Mouse (Mus musculus) adrenal gland, postnatal 4 days (tissue): ENCODE measurements at regions not wholly inside any gene's neighbourhood (a gene's known extent, or its start where the extent isn't known, plus 50 kb on each side); places are given as distances from the start of the nearest gene placed in this dataset.

Experiments used
- DNase-seq, 2 experiments: peaks; one replicate each; pipeline ENCODE4 v3.0.0; 2021 to 2022; ENCODE audit warnings: low spot score in 2 of 2, mixed read lengths in 2 of 2

GRCm38 (mm10) chr3:148339258-148339657 is 651.1 kb downstream of the Adgrl2 start:
- DNase-seq = no peak

GRCm38 (mm10) chr3:148336640-148337039 is 653.7 kb downstream of the Adgrl2 start:
- DNase-seq = no peak

GRCm38 (mm10) chr3:148336091-148336511 is 654.3 kb downstream of the Adgrl2 start:
- no peak for DNase-seq

- DNase-seq = no peak
Measured at GRCm38 (mm10) chr3:148335654-148336053, 654.7 kb downstream of the Adgrl2 start.

- DNase-seq = no peak
Measured at GRCm38 (mm10) chr3:148324911-148325621, 665.3 kb downstream of the Adgrl2 start.

- no peak for DNase-seq
Measured at GRCm38 (mm10) chr3:148321894-148322293, 668.5 kb downstream of the Adgrl2 start.

- no peak for DNase-seq
Measured at GRCm38 (mm10) chr3:148316198-148316597, 674.2 kb downstream of the Adgrl2 start.

GRCm38 (mm10) chr3:148315286-148315685 is 675.1 kb downstream of the Adgrl2 start:
- no peak for DNase-seq

GRCm38 (mm10) chr3:148295515-148295914 is 694.8 kb downstream of the Adgrl2 start:
- DNase-seq = no peak

GRCm38 (mm10) chr3:148278978-148279377 is 711.4 kb downstream of the Adgrl2 start:
- DNase-seq = no peak

- DNase-seq = no peak
Measured at GRCm38 (mm10) chr3:148272159-148272848, 718.1 kb downstream of the Adgrl2 start.

- no peak for DNase-seq
Measured at GRCm38 (mm10) chr3:148268812-148269211, 721.5 kb downstream of the Adgrl2 start.

- no peak for DNase-seq
Measured at GRCm38 (mm10) chr3:148259211-148259610, 731.1 kb downstream of the Adgrl2 start.

- no peak for DNase-seq
Measured at GRCm38 (mm10) chr3:148248617-148249016, 741.7 kb downstream of the Adgrl2 start.

- no peak for DNase-seq
Measured at GRCm38 (mm10) chr3:148246786-148247185, 743.6 kb downstream of the Adgrl2 start.

GRCm38 (mm10) chr3:148238093-148238492 is 752.3 kb downstream of the Adgrl2 start:
- no peak for DNase-seq

GRCm38 (mm10) chr3:148237555-148237954 is 752.8 kb downstream of the Adgrl2 start:
- no peak for DNase-seq

- DNase-seq = no peak
Measured at GRCm38 (mm10) chr3:148233616-148234015, 756.7 kb downstream of the Adgrl2 start.

GRCm38 (mm10) chr3:148229192-148229591 is 761.2 kb downstream of the Adgrl2 start:
- no peak for DNase-seq

GRCm38 (mm10) chr3:148228002-148228707 is 762.2 kb downstream of the Adgrl2 start:
- DNase-seq = no peak

GRCm38 (mm10) chr3:148220826-148221225 is 769.5 kb downstream of the Adgrl2 start:
- DNase-seq = no peak

GRCm38 (mm10) chr3:148220024-148220590 is 770.2 kb downstream of the Adgrl2 start:
- DNase-seq = no peak
